Mouse (Mus musculus) megakaryocyte-erythroid progenitor cell, adult 5-6 weeks (primary cell): ENCODE results near the gene 2610507B11Rik. TPM values are rescaled to one million over a fixed set of nuclear protein-coding genes. Genes with fewer than 3 reads are reported as not detected.

Experiments
- ATAC-seq: replicated peaks from 2 replicates; pipeline ENCODE4 v1.8.0; 2016; ENCODE audit warnings: mild to moderate bottlenecking, inconsistent platforms; ENCODE audit not compliant: severe bottlenecking, poor library complexity, low FRiP score, low TSS enrichment
- total RNA-seq, 2 experiments: library from RNA; stranded (forward) in 1 of 2; stranded (reverse) in 1 of 2; fragments of 200-1000, 215-1000 nt in 1 of 2; fragments of >200 nt in 1 of 2; fragmentation: Nextera tagmentation in 1 of 2; gene quantifications; 2 replicates each; pipeline ENCODE4 v1.2.3; 2014 to 2017

The 2610507B11Rik gene
- total RNA-seq (2014; fragmentation: Nextera tagmentation), result 91.6 and 110 TPM in 2 replicates
- total RNA-seq (2017), result 55.5 and 72.4 TPM in 2 replicates

GRCm38 (mm10) chr11:78261380-78262352 is at the start of gene 2610507B11Rik:
TSS of gene 2610507B11Rik (plus strand) at chr11:78261752.
- peak; percentile 80 for ATAC-seq

- ATAC-seq, result no peak
Observed at GRCm38 (mm10) chr11:78213086-78213817, 48.3 kb upstream of the 2610507B11Rik start.

DNA sequence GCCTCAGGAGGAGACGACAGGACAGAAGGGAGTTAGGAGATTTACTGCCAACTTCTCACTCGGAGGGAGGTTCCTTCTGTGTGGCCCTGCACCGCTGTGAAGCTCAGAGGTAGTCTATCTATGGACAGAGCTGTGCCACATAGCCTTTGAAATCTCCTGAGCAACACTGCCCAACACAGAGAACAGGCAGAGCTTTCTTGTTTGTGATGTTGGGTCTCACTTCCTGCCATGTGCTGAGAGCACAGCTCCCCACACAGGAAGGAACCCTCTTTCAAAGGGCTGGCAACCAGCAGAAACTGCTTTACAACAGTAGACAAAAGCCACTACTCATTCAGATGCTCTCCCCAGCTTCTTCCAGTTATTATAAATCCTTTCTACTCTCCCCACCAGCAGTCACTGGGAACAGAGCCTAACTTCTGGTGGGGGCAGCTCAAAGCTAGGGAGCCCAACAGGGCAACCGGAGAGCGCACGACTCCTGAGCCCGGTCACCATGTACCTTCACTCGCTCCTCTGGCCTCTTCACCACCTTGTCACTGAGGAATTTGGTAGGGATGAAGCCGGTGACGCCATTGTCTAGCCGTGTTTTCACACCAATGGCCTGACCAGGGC is 45.7 kb upstream of the 2610507B11Rik start:
- no peak for ATAC-seq

- no peak for ATAC-seq
Observed at GRCm38 (mm10) chr11:78223586-78223985, 38.0 kb upstream of the 2610507B11Rik start.

DNA sequence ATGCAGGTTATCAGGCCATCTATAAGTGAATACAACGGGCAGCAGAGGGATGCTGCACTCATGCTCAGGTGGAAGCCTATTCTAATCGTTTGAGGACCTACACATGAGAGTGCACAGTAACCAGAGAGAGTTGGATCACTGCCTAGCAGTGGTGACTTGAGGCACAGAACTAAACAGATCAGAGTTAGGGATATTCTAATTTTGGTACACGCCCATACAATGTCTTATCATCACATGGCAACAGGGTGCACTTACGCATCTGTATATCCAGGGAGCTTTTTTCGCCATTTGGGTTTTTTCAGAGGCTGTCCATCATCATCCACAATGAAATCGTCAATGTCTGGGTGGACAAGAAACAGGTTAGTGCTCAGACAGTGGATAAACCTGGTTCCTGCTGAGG is 30.0 kb upstream of the 2610507B11Rik start:
- ATAC-seq, result peak; percentile 60; the same call in 1 of the 2 replicates

DNA sequence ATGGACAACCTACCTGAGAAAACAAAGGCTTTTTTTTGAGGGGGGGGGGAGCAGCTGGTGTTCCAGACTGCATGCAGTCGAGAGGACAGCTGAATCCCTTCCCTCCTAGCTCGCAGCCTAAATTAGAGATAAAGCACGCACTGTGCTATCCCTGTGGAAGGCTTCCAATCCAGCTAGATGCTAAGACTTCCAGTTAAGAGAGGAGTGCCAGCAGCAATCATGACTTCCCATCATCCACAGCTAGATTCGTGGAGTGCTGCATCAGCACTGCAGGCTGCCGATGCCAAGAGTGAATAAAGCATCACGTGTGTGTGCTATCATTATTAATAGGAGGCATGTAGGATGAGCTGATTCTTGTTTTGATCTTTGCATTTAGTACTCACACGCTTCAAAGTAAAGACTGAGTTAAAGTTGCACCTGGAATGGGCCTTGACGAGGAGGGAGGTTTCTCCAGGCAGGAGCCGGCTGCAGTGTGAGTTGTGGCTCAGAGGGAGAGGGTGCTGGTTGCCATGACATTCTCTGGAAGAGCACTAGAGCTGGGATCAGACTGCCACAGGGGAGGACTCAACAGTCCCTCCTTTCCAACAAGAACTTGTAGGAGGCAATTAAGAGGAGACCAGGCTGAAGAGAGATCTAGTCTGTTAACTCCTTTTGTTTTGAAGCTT is 21.2 kb upstream of the 2610507B11Rik start:
- ATAC-seq, result no peak

DNA sequence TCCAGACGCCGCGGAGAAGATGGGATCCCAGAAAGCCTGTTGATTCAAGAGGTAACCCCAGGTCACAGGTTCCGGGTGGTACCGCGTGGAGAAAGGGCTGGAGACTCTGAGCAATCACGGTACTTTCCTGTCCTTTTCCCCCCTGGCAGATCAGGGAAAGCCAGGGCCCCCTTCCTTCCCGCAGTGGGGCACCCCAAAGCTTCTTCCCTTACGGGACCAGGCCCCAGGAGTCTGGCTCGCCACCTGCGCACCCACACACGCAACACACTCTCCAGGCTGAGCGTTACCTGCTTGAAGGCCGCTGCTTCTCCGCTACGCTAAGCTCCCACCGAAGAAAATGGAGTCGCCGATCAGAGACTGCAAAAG is 16.3 kb upstream of the 2610507B11Rik start:
- no peak; the same call in 1 of the 2 replicates for ATAC-seq

DNA sequence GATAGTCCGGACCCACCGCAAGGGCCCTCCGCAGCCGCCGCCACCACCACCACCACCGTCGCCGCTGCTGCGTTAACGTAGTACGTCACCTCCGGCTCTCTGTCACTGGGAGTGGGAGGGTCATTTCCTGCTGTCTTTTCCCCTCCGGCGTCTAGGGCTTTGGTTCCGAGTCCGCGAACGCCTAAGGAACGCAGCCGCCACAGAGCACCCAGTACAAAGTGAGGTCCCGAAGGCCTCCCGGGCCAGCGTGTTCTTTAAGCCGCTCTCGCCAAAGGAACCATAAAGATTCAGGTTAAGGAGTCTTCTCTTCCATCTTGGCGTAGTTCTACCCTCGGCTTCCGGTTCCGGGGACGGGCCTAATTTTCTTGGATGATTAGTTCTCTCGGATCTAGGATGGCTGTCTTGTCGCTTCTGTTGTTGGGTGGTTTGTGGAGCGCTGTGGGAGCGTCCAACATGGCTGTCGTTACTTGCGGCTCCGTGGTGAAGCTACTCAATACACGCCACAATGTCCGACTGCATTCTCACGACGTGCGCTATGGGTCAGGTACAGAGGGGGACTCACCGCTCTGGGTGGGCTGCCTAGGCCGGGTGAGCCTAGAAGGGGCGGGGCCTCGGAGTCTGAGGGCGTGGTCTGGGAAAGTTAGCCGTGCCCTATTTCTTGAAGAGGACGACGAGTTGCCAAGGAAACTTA is 15.8 kb upstream of the 2610507B11Rik start, which contains the start of the genes Sdf2 and Supt6:
Gene Sdf2 (plus strand): TSS at position 120 of the 691 bp plus-strand sequence.
Gene Supt6 (minus strand): TSS at position 361 of the 691 bp plus-strand sequence.
- peak; percentile 93 for ATAC-seq

GRCm38 (mm10) chr11:78246318-78247011 is 15.1 kb upstream of the 2610507B11Rik start:
- no peak for ATAC-seq

DNA sequence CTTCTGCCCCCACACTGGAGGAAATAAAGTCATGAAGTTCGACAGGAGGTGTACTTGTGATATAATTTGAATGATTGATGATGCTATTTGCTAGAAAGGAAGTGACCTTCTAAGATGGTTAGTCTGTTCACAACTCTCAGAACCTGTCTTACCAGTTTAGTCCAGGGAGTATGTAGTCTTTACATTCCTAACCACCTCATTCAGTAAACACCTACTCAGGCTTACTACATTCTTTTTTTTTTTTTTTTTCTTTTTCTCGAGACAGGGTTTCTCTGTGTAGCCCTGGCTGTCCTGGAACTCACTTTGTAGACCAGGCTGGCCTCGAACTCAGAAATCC is 14.6 kb upstream of the 2610507B11Rik start:
- ATAC-seq, result no peak

DNA sequence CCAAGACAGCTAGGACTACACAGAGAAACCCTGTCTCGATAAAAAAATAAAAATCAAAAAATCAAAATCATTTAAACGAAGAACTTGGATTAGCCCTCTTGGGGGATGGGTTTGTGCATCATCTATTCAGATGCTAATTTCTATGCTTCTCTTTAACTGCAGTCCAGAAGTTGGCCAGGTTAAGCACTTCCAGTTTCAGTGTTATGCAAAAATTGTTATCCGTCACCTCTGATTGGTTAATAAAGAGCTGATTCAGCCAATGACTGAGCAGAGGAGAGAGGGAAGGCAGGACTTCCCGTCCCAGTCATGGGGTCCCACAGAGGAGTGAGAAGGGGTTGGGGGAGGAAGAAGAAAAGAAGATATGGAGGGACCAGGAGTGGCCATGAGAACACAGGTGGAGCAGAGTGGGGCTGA is 13.8 kb upstream of the 2610507B11Rik start:
- ATAC-seq, result no peak

GRCm38 (mm10) chr11:78256618-78257017 is 4.9 kb upstream of the 2610507B11Rik start:
- ATAC-seq, result no peak

DNA sequence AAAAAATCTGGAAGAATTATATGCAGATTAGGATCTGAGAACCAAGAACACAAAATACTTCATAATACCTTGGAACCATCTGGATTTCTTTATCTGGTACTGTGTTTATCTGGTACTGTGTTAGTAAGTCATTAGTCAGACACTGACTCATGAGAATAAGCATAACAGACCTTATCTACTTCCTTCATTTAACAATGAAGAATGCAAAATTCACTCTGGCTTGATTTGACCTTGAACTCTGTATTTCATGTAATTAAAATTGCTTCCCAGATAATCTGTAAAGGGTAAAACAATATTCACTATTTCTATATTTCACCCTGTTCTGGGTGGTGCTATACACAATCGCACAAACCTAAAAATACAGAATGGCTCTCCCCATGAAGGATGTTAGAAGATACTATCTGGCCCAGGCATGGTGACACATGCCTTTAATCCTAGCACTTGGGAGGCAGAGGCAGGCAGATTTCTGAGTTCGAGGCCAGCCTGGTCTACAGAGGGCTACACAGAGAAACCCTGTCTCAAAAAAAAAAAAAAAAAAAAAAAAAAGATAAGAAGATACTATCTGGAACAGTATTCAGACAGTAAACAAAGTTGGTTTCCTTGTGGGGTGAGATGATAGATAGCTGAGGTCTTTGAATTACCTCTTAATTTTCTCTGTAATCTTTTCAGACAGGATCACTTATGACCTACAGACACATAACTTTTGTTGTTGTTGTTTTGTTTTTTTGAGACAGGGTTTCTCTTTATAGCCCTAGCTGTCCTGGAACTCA is 878 bp upstream of the 2610507B11Rik start:
- ATAC-seq, result no peak

GRCm38 (mm10) chr11:78262550-78262949 is 998 bp downstream of the 2610507B11Rik start:
- ATAC-seq, result peak; percentile 39

GRCm38 (mm10) chr11:78265571-78265970 is 4.0 kb downstream of the 2610507B11Rik start:
- ATAC-seq, result no peak

GRCm38 (mm10) chr11:78271986-78272385 is 10.4 kb downstream of the 2610507B11Rik start:
- no peak for ATAC-seq

GRCm38 (mm10) chr11:78275596-78275995 is 14.0 kb downstream of the 2610507B11Rik start:
- ATAC-seq, result no peak
